Mouse (Mus musculus) heart, embryonic 14.5 days (tissue): ENCODE data around the gene Dlx3. TPM values are rescaled to one million over a fixed set of nuclear protein-coding genes. Genes with fewer than 3 reads are reported as not detected.

ENCODE experiments used
- ATAC-seq: fragments of 200-750 bp; cut with Nextera tagmentation; 2 replicates; pipeline ENCODE4 v1.8.0; 2017; ENCODE audit warnings: low read depth, moderate TSS enrichment; ENCODE audit not compliant: insufficient number of reproducible peaks, insufficient read depth, low FRiP score
- H3K27ac ChIP-seq, 2 experiments: fragments of 200-500 bp in 1 of 2; fragments of 300-500 bp in 1 of 2; sonication (generic) in 1 of 2; replicated peaks in 1 of 2; 2 replicates each; pipeline ENCODE4 v1.5.1; 2012 to 2014; ENCODE audit warnings: low read depth in 2 of 2, low read length in 2 of 2, control low read depth in 1 of 2, mild to moderate bottlenecking in 1 of 2, mixed read lengths in 1 of 2; ENCODE audit not compliant: control insufficient read depth in 1 of 2, insufficient read depth in 1 of 2
- H3K27me3 ChIP-seq: fragments of 300-500 bp; sonication (generic); 2 replicates; pipeline ENCODE4 v1.6.1; 2014; ENCODE audit warnings: mild to moderate bottlenecking, low read length, control low read depth; ENCODE audit not compliant: control insufficient read depth, insufficient read depth
- H3K36me3 ChIP-seq: fragments of 300-500 bp; sonication (generic); 2 replicates; pipeline ENCODE4 v1.6.1; 2014; ENCODE audit warnings: mild to moderate bottlenecking, control low read depth, low read length, mixed read lengths; ENCODE audit not compliant: control insufficient read depth, insufficient read depth
- H3K4me1 ChIP-seq, 2 experiments: fragments of 200-500 bp in 1 of 2; fragments of 300-500 bp in 1 of 2; sonication (generic) in 1 of 2; 2 replicates each; pipeline ENCODE4 v1.6.1; 2012 to 2014; ENCODE audit warnings: low read length in 2 of 2, control low read depth in 1 of 2, mixed read lengths in 1 of 2; ENCODE audit not compliant: control insufficient read depth in 2 of 2, insufficient read depth in 2 of 2
- H3K4me2 ChIP-seq: fragments of 300-500 bp; sonication (generic); 2 replicates; pipeline ENCODE4 v1.6.1; 2014; ENCODE audit warnings: mild to moderate bottlenecking, low read length
- H3K4me3 ChIP-seq, 2 experiments: fragments of 200-500 bp in 1 of 2; fragments of 300-500 bp in 1 of 2; sonication (generic) in 1 of 2; 2 replicates each; pipeline ENCODE4 v1.5.1; 2012 to 2014; ENCODE audit warnings: low read length in 2 of 2, mild to moderate bottlenecking in 2 of 2, control low read depth in 1 of 2, low read depth in 1 of 2, moderate library complexity in 1 of 2; ENCODE audit not compliant: control insufficient read depth in 1 of 2, insufficient read depth in 1 of 2
- H3K9ac ChIP-seq: fragments of 300-500 bp; sonication (generic); 2 replicates; pipeline ENCODE4 v1.6.1; 2014; ENCODE audit warnings: mild to moderate bottlenecking, low read length
- H3K9me3 ChIP-seq: fragments of 300-500 bp; sonication (generic); 2 replicates; pipeline ENCODE4 v1.6.1; 2016; ENCODE audit warnings: low read length, control low read depth; ENCODE audit not compliant: control insufficient read depth
- WGBS: fragments of 180-500 bp; shearing (Covaris S2); extraction: QIAGEN DNeasy Blood & Tissue Kit; methylation state at CpG from one replicate; pipeline ENCODE4 v1.1.7; 2014; 5-methylcytosine and 5-hydroxymethylcytosine counted together
- polyA plus RNA-seq: library from polyadenylated mRNA; unstranded; fragments of >200 nt; fragmentation: Nextera tagmentation; extraction: Ambion mirVana; gene quantifications from 2 replicates; pipeline ENCODE4 v1.2.1, GENCODE M21; 2014

The Dlx3 gene
- polyA plus RNA-seq, 1 experiment from 2014 or later: not detected

DNA sequence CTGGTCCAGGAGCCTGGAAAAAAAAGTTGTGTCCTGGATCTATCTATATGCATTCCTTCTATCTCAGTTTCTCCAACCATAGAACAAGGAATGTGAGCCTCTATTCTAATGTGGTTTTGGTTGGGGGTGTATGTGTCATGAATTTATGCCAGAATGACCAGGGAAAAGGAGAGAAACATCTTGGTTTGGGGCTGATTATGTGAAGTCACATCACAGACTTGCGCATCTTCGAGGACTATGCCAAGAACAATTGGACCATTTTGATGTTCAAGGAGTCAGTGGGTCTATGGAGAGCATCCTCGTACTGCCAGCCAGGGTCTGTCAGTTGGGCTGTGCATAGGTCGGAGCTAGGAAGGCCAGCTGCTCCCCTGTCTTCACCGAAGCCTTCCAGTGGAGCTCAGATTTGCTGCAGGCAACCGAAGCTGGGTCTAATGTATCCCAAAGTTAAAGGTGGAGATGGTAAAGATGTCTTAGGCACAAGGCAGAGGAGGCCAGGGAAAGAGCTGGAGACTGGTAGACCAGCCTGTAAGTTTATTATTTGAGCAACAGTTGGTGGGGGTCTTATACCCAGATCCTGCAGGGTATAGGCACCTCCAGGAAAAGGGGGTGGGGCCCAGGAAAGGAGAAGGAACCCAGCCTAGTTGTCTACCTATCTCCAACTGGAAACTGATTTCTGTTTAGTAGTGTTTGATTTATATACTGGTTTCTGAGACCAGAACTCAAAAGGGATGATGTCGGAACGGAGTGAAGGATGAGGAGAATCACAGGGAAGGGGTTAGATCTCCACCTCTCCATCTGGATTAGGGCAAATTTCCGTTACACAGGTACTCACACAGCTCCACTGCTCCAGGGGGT, 24.4 kb downstream of the Dlx3 start:
- Histone ChIP-seq H3K4me2 (peak overlapping the region; percentile 90), H3K27ac (no peak overlapping the region), H3K9ac (no peak overlapping the region), H3K27me3 (peaks cover 100% of the 10 kb centered on the region), H3K9me3 (no peaks in the 10 kb centered on the region), H3K4me3 (peak overlapping the region; percentile 5 to 47; a peak in 1 of 4 replicates), H3K4me1 (peaks cover 6 to 23% of the 10 kb centered on the region in 2 experiments; a peak in 3 of 4 replicates), H3K36me3 (no peaks in the 10 kb centered on the region)
- 17% methylated on average over 9 of the region's 9 CpGs for WGBS
- ATAC-seq: no peak

DNA sequence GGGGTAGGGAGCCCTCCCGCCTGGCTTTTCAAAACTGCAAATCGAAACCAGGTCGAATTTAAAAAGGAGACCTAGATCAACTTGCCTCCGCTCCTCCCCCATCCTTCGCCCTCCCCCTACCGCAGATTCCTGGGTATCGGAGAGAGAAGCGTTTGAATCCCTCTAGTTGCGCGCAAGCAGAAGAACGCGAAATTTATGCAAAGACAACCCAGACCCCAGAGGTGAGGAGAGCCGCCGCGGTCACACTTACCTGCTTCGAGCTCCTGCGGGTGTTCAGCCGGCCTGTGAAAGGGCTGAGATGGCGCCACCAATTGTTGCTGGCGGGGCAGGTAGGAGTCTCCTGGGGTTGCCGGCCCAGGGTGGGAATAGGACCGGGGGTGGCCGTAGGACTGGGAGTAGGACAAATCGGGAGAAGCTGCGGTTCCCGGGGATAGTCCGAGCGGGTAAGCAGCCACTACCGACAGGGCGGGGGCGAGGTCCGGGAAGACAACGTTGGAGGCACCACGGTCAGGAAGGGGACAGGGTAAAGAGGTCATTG, 25.1 kb downstream of the Dlx3 start:
- no peak overlapping the region for H3K27ac ChIP-seq
- ATAC-seq: no peak
- H3K9ac ChIP-seq: no peak overlapping the region
- peaks cover 6 to 23% of the 10 kb centered on the region in 2 experiments; a peak in 3 of 4 replicates for H3K4me1 ChIP-seq
- peak overlapping the region; percentile 5 to 47 for H3K4me3 ChIP-seq
- WGBS: under 1% methylated on average over 34 of the region's 34 CpGs
- no peaks in the 10 kb centered on the region for H3K36me3 ChIP-seq
- H3K27me3 ChIP-seq: peaks cover 96% of the 10 kb centered on the region
- H3K9me3 ChIP-seq: no peaks in the 10 kb centered on the region
- peak overlapping the region; percentile 90 for H3K4me2 ChIP-seq

DNA sequence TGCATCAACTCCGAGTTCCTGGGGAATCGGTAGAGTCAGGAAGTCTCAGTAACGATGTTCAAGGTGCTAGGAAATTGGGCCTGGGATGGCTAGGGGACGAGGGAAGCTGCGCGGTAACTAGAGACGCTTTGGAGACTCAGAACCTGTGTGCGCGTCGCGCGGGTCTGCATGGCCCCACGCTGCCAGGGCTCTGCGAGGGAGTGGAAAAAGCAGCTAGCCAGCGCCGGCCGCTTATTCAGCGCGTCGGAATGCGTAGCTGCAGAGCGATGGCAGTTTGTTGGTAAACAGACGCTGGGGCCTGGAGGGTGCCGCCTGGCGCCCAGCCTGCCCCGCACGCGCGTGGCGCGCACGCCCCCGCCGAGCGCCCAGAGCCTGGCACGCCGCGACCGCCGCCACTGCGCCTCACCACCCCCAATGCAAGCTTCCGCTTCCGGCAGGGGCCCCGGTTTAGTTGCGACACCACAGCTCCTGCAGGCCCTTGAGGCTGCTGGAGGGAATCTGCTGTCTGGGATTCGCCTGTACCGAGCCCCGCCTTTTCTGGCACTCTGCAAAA, 26.0 kb downstream of the Dlx3 start, which contains the start of gene Dlx4:
Gene Dlx4, minus strand, starts transcription at position 413 of the 553 bp plus-strand sequence.
- Histone ChIP-seq H3K4me3 (peak within 1 kb of the TSS; percentile 36 to 47), H3K4me1 (peaks cover 6 to 28% of the 10 kb centered on the region in 2 experiments; a peak in 3 of 4 replicates), H3K27me3 (peaks cover 95% of the 10 kb centered on the region), H3K36me3 (no peaks in the 10 kb centered on the region), H3K27ac (no peak within 1 kb of the TSS), H3K9ac (peak within 1 kb of the TSS; percentile 59), H3K4me2 (peak within 1 kb of the TSS; percentile 90), H3K9me3 (no peaks in the 10 kb centered on the region)
- under 1% methylated on average over 48 of the region's 48 CpGs for WGBS
- no peak for ATAC-seq

DNA sequence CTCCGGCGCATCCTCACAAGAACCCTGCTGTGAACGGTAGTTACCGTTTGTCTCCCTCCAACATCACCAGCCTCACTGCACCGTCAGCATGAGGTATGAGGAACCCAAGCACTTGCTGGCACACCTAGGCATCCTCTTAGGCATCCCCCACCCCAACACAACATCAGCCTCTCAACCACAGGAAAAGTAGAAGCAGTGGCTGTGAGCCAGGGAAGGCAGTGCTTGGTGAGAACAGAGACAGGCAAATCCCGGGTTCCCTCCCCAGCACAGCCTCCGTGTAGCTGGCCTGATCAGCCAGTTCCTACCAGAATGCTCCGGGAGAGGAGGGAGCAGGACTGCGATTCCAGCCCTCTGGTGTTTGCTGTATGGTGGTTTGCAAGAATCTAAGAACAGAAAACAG, 28.8 kb downstream of the Dlx3 start:
- Histone ChIP-seq H3K9ac (no peak overlapping the region), H3K4me2 (no peak overlapping the region), H3K27me3 (peaks cover 94% of the 10 kb centered on the region), H3K27ac (no peak overlapping the region), H3K9me3 (no peaks in the 10 kb centered on the region), H3K4me3 (no peak overlapping the region), H3K4me1 (peaks cover 6 to 20% of the 10 kb centered on the region in 2 experiments; a peak in 3 of 4 replicates), H3K36me3 (no peaks in the 10 kb centered on the region)
- WGBS: 1% methylated on average over 9 of the region's 9 CpGs
- ATAC-seq: no peak

DNA sequence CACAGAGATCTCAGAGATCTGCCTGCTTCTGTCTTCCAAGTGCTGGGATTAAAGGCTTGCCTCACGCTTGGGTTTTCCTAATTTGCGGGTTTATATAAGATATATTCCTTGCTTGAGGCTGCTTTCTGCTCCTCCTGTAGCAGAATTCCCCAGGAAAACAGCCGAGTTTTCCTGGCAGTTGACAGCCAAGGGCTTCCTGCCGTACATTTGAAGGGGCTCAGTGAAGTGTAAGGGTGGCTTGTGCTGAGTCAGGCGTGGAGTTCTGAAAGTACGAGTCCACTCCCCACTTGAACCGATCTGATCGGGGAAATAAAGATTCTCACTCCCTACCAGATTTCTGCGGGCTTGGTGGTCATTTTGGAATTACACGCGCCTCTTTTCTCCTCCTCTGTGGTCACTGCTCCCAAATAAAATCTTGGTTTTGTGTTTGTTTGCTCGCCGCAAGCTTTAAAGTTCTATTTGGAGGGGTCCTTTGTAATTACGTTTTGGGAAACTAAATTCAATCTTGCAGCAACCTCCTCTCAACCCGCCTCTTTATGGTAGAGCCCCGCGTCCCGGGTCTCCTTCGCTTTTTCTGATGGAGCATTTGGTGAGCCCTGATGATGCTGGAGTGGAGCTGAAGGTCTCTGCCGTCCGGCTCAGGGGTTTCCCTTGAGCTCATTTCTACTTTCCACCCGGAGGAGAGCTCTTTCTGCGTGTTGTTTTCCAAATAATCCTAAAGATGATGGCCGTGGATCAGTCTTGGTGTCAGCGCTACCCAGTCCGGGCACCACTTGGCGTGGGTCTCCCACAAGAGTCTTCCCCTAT, 29.7 kb downstream of the Dlx3 start:
- Histone ChIP-seq H3K9me3 (peaks cover 3% of the 10 kb centered on the region; the same call in 1 of the 2 replicates), H3K4me3 (no peak overlapping the region), H3K36me3 (no peaks in the 10 kb centered on the region), H3K27me3 (peaks cover 93% of the 10 kb centered on the region), H3K27ac (no peak overlapping the region), H3K4me2 (no peak overlapping the region), H3K9ac (no peak overlapping the region), H3K4me1 (peaks cover 6 to 20% of the 10 kb centered on the region in 2 experiments; a peak in 3 of 4 replicates)
- WGBS: 3% methylated on average over 27 of the region's 27 CpGs
- no peak for ATAC-seq

DNA sequence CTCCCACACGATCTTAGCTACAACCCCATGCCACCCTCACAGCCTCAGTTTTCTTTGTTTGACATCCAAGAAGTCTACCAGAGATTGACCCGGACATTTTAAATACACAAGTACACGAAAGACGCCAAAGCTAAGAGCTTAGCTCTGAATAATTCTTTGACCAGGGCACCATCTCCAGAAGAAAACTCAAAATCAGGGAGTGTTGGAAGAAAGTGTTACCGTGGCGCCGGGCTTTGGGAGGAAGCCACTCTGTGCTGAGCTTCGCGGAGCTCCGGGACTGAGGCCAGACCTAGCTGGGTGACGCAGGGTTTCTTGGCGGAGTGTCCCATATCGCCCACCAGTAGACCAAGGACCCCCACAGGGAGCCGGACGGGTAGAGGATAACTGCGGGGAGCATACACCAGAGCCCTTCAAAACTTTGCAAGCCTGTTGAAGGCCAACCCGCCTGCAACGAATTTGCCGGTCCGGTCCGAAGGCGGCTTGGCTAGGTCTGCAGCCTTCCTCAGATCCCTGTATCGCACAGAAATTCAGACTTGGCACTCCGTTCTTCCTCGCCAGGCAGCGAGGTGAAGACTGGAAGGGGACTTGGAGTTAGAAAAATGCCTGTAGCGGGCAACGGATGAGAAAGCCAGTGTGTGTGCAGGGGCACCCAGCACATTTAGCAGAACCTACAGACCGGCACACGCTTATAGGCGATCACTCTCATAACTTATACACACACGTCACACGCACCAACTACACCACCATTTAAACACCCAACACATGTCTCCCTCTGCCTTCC, 30.5 kb downstream of the Dlx3 start:
- H3K4me2 ChIP-seq: peak overlapping the region; percentile 38
- H3K36me3 ChIP-seq: no peaks in the 10 kb centered on the region
- H3K27ac ChIP-seq: no peak overlapping the region
- ATAC-seq: 0 out of 2 replicates have a peak, but pooled peaks have one; percentile 32
- peaks cover 85% of the 10 kb centered on the region for H3K27me3 ChIP-seq
- H3K9me3 ChIP-seq: peaks cover 3% of the 10 kb centered on the region; the same call in 1 of the 2 replicates
- no peak overlapping the region for H3K9ac ChIP-seq
- peak overlapping the region in 1 of 2 experiments; percentile 5; a peak in 1 of 4 replicates for H3K4me3 ChIP-seq
- 3% methylated on average over 33 of the region's 33 CpGs for WGBS
- H3K4me1 ChIP-seq: peaks cover 2 to 14% of the 10 kb centered on the region in 2 experiments; a peak in 3 of 4 replicates
